Mouse (Mus musculus) cortical plate, adult 2 months (tissue): ENCODE data around the gene Uap1l1.

ENCODE experiments used
- CTCF ChIP-seq: fragments of 200-500 bp; IDR thresholded peaks from 2 replicates; pipeline ENCODE4 v1.5.1; 2011; ENCODE audit warnings: mild to moderate bottlenecking, control low read depth, low read length; ENCODE audit not compliant: insufficient read depth; ENCODE audit errors: extremely low read depth
- POLR2A ChIP-seq: fragments of 200-500 bp; IDR thresholded peaks from 2 replicates; pipeline ENCODE4 v1.6.1; 2011; ENCODE audit warnings: mild to moderate bottlenecking, low read length, control low read depth; ENCODE audit not compliant: insufficient read depth; ENCODE audit errors: extremely low read depth

GRCm38 (mm10) chr2:25318119-25318966 lies 47.1 kb downstream of the Uap1l1 start:
- TF ChIP-seq CTCF = no peak
- peak; percentile 40; the same call in 1 of the 2 replicates for TF ChIP-seq POLR2A
